Mouse (Mus musculus) layer of hippocampus, postnatal 14 days (tissue): ENCODE measurements around the gene Irf9. TPM values are rescaled to one million over a fixed set of nuclear protein-coding genes. Genes with fewer than 3 reads are reported as not detected.

Source experiments
- DNase-seq, 2 experiments: peaks; one replicate each; pipeline ENCODE4 v3.0.0; 2021 to 2022; ENCODE audit warnings: low spot score in 2 of 2, mixed read lengths in 1 of 2
- long read RNA-seq, 2 experiments: library from polyadenylated mRNA; stranded (forward); transcript quantifications; one replicate each; pipeline ENCODE4 v2.0.0; 2021
- total RNA-seq, 2 experiments: library from RNA; stranded (reverse); gene quantifications; 2 replicates each; pipeline ENCODE4 v1.2.3; 2021

Gene Irf9
- 1 to 10 TPM; 8.2 to 8.5 TPM for total RNA-seq
- long read RNA-seq, experiment 1, partial matches to known transcripts = 2 of 7 reads
- long read RNA-seq, experiment 1, other reads (novel, unspliced or antisense) = 1 of 7 reads
- long read RNA-seq, experiment 2, partial matches to known transcripts = 2 of 8 reads
- long read RNA-seq, experiment 2, other reads (novel, unspliced or antisense) = 1 of 8 reads

DNA sequence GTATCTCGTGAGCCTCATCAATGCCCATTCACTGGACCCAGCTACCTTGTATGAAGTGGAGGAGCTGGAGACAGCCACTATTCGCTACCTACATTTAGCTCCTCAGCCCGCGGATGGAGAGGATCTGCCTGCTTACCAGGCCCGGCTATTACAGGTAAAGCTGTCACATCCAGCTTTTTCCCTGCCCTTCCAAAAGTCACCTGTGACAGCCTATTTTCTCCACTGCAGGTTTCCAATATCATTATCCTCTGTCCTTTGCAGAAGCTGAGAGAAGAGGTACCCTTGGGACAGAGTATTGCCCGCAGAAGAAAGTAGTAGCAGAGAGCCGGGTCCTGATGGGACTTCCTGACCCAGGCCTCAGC is at the start of gene Irf9:
Irf9 (plus strand) TSS at position 301 of the 362 bp plus-strand sequence.
- no peak for DNase-seq

DNA sequence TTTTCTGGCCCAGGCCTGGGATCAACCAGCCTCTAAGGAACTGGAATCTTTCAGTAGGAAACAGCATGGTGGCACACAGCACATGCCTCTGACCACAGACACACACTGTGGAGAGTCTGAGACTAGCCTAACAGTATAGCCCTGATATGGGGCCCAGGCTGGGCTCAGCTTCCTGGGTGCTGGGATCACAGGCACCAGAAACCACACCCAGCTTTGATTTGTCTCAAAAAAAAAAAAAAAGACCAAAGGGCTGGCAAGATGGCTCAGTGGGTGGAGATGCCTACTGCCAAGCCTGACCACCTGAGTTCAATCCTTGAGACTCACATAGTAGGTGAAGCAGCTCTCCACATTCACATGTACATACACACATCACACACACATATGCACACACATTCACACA is 48.7 kb upstream of the Irf9 start:
- no peak for DNase-seq

DNA sequence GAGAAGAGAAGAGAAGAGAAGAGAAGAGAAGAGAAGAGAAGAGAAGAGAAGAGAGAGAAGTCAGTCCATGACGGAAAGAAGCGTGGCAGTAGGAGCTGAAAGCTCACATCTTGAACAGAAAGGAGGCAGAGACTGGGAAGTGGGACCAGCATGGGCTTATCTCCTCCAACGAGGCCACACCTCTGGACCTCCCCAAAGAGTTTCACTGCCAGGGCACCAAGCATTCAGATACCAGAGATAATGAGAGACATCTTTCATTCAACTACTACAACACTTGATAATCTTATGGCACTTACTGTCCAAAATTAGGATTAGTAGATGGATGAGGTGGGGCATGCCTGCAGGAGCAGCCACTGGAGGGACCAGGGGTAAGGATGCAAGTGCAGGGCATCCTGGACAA is 47.6 kb upstream of the Irf9 start:
- DNase-seq = no peak

DNA sequence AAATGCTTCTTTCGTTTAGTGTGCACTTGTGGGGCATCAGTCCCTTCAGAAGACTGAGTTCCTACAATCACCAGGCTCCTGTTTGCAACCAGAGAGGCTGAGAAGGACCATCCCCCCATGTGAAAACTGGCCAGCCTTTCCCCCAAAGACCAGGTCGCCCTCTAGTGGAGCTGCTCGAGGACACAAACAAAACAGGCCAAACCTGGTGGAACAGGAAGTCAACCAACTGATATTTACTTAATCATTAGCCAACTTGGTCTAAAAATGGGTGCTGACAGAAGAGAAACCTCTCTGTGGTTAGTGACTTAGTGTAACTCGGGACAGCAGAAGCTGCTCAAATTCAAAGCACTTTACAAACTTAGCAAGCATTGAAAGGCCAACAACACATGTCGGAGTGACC is 46.4 kb upstream of the Irf9 start:
- DNase-seq = peak; percentile 70 to 79

DNA sequence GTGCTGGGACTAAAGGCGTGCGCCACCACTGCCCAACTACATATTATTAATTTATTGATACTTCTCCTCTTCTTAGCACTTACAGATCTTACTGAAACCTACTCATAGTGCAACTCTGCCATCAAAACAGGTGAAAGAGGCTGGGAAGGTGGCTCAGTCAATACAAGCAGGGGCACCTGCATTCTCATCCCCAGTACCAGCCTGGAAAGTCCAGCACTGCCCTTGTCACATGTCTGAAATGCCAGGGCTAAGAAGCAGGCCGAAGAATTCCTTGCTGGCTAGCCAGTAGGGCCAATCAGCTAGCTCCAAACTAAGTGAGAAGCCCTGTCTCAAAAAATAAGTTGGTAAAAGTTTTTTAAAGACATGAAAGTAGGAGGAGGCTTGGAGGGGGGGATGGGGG is 45.8 kb upstream of the Irf9 start:
- DNase-seq = no peak

DNA sequence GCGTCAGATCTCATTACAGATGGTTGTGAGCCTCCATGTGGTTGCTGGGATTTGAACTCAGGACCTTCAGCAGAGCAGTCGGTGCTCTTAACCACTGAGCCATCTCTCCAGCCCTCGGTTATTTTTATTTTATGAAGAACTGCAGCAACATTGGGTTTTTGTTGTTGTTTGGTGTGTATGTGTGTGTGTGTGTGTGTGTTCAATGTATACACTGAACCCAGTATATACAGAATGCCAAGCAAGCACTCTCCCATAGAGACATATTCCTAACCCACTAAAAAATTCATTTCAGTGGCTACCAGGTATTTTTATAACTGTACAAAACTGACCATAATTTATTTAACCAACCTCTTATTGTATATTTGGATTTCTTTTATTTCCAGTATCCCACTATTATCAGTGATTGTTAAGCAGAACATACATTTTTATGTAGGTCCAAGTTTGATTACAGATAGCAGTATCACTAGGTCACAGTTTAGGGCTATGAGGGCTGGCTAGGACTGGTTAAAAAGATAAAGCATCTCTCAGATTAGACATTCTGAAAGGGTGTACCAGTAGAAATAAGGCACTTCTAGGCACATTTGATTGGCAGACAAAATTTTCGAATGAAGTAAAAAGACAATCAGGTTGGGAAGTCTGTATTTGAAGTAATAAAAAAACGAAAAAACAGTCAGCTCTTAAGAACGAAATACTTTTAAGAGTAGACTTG is 44.5 kb upstream of the Irf9 start:
- no peak for DNase-seq

DNA sequence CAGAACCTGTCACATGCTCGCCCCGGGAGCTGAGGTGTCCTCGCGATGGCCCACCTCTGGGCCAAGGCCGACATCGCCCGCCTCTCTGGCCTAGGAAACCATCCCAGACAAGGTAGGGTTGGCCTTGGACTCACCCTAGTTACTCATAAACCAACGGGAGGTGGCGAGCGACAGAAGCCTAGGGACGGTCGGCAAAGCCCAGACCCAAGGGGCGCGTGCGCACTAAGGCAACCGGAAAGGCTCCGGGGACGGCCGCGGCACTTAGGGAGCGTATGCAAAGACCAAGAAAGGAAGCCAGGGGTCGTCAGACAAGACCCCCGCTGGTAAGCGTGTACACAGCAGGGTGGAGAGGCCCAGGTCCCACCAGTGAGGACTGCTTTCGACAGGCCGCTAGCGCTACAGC is 43.6 kb upstream of the Irf9 start, which contains the start of gene Dcaf11:
Dcaf11 (plus strand) TSS at position 208 of the 403 bp plus-strand sequence.
- peak; percentile 87 to 93 for DNase-seq

DNA sequence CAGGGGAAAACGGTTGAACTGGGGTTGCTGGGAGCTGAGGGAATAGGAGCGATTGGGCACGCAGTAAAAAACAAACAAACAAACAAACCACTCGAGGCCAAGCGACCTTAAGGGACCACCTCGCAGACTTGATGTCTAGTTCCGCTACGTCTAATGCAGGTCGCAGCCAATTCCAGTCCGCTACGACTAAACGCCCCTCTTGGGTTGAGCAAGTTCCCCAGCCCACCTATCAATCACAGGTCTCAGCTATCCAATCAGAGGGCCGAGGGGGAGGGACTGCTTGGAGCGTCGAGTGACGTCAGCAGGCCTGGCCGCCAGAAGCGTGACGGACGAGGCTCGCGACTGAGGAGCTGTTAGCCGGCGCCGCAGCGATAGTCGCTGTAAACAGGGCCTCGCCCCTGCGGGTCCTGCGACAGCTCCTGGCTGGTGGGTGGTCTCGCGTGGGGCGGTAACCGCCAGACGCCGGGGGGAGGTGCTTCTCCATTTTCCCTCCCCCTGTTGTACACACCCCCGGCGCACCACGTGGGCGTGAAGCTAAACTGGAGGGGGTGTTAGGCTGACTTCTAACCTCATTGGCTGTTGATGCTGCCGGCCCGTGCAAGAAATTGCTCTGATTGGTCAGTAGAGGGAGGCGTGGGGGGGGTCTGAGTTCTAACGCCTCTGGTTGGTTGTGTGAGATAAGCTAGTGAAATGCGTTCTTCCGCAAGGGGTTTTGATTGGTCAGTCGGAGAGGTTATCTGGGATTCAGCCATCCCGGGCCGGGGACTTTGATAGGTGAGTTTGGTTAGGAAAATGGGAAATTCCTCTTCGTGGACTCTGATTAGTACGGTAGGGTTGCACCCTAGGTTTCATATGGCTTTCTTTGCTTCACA is 42.9 kb upstream of the Irf9 start, which contains the start of gene A730061H03Rik:
A730061H03Rik (minus strand) TSS at position 205 of the 872 bp plus-strand sequence.
- DNase-seq = peak; percentile 98 to 99

DNA sequence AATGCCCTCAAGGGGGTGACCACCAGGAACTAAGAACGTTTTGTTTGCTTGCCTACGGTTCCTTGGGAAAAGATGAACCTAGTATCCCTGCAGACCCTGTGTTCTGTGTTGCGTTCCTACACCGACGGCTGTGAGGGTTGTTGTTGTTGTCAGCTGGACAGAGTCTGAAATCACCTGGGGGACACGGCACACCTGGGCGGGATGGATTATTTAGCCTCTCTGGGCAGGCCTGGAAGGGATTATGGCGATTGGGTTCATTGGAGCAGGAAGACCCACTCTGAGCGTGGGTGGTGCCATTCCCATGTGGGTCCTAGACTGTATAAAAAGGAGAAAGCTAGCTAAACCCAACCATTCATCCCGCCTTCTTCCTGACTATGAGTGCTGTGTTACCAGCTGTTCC is 41.5 kb upstream of the Irf9 start:
- no peak for DNase-seq

DNA sequence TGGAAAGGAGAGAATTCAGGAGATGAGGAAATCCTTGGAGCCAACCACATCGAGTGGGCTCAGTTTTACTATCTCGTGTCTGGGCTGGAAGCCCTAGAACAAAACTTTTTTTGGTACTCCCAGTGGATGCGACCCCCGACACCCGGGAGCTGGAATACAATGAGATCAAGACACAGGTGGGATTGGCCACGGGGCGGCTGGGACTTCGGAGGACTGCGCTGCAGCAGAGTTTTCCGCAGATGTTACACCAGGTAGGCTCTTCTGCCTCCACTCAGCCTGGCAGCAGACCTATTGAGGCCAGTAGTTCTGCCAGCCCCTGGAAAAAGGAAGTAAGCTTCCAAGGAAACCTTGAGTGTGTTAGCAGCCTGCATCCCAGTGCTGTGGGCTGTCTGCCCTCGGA is 40.1 kb upstream of the Irf9 start:
- no peak for DNase-seq

DNA sequence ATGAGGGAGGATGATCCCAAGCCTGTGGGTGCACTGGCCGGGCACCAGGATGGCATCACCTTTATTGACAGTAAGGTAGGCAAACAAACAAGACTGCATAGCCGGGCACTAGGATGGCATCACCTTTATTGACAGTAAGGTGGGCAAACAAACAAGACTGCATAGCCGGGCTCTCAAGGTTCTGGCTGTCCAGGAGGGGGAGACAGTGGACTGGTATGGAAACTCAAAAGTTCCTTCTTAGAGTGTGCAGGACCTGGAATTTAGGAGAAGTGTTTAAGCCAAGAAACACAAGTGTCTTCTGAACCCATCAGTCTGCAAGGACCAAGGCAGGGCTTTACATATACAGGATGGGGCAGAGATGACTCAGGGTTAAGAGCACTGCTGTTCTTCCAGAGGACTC is 37.6 kb upstream of the Irf9 start:
- no peak for DNase-seq

DNA sequence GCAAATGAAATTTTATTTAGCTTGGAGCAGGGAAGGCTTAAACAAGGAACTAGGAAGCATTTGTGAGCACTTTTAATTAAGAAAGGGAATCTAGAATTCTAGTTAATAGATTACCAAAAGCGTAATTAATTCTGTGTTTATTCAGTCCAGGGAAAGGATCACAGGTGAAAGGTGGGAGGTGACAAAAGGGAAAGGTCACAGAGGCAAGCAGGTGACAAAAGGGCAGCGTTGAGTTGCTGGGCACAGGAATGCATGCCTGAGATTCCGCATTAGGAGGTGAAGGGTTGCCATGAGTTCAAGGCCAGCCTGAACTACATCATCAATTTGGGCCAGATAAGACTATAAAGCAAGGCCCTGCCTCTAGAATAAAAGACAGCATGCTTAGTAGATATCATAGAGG is 35.9 kb upstream of the Irf9 start:
- no peak for DNase-seq

DNA sequence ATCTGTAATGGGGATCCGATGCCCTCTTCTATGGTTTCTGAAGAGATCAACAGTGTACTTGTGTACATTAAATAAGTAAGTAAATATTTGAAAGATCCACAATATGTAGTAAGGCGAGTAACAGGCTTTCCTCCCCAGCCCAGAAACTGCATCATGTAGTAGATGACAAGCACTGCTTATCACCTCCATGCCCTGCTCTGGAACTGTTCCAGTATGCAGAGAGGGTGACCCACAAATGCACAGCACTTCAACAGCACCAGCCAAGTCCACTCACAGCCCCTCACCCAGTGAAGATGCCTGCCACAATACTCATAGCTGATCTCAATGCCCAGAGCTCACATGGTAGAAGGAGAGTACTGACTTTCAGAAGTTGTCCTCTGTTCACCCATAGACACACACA is 32.8 kb upstream of the Irf9 start:
- DNase-seq = no peak

DNA sequence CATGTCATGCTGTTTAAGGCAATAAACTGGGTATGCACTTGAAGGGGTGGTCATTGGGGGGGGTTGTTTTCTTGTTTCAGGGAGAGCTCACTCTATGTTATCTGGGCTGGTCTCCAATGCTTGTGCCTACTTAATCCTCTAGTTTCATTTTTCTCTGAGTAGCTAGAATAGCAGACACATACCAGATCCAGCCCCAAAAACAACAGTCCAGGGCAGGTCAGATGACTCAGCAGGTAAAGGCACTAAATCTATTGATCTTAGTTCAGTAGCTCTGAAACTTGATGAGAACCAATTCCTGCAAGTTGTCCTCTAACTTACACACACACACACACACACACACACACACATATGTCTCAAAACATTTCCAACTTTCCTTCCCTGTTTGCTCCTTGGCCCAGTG is 31.6 kb upstream of the Irf9 start:
- DNase-seq = no peak

DNA sequence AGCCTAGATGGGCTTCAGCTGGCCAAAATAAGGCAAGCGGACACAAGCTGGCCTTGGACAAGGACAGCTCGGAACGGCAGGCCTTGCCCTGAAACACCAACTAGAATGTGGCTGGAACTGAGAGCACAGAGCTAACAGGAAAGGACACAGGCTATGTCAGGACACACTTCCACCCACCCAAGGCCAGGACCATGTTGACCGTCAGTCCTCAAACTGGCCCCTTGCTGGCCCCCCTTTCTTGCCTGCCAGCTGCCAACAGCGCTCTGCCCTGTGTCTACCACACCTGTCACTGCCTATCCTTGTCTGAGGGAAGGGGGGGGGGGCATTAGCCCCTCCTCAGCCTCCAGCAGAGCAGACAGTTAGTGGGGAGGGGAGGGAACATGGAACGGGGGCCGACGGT is 28.1 kb upstream of the Irf9 start, which contains the start of gene Fitm1:
Fitm1 (plus strand) TSS at position 316 of the 400 bp plus-strand sequence.
- DNase-seq = no peak

DNA sequence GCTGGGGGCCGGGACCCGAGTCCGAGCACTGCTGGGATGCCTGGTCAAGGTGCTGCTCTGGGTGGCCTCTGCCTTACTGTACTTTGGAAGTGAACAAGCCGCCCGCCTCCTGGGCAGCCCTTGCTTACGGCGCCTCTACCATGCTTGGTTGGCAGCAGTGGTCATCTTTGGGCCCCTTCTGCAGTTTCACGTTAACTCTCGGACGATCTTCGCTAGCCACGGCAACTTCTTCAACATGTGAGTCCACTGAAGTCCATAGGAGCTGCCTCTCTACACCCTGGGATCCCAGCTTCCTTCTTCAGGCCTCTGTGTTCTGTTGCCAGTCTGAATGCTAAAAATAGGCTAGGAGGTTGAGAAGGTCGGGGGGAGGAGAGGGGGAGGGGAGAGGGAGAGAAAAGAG is 27.7 kb upstream of the Irf9 start:
- DNase-seq = no peak

DNA sequence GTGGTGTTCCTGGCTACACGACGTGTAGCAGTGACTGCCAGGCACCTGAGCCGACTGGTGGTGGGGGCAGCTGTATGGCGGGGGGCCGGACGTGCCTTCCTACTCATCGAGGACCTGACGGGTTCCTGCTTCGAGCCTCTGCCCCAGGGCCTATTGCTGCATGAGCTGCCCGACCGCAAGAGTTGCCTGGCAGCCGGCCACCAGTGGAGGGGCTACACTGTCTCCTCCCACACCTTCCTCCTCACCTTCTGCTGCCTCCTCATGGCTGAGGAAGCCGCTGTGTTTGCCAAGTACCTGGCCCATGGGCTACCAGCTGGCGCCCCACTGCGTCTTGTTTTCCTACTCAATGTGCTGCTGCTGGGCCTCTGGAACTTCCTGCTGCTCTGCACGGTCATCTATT is 27.0 kb upstream of the Irf9 start:
- DNase-seq = no peak

DNA sequence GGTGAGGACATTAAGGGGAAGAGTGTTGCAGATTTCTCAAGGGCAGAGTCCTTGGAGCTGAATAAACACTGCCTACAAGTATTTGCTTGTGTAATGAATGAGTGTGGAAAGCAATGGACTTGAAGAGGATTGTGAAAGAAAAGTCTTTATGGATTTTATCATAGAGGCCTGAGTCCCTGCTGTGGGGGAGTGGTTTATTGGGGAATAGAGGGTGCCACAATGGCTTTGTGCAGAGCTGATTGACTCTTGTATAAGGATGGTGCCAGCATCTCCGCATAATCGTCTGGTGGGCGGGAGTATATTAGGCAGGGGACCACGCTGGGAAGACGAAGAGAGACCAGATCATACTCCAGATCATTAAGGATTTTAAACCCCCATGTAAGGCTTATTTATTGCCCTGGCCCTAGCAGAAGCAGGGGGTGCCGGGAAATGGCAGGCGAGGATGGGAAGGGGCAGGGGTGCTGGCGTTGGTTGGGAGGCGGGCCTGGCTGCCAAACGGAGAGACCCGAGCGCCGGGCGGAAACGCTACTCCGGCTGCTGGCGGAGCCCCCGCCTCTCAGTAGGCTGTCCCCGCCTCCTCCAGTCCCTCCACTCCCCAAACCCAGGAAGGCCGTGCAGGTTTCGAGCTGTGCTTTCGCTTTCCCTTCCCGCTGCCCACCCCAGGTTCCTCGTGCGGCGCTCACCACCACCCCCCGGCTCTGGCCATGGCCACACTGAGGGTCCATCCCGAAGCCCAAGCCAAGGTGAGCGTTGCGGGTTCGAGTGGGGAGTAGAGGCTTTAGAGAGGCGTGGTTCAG is 25.3 kb upstream of the Irf9 start, which contains the start of gene Psme1:
Psme1 (plus strand) TSS at position 253 of the 797 bp plus-strand sequence.
- peak; percentile 76 to 78 for DNase-seq

DNA sequence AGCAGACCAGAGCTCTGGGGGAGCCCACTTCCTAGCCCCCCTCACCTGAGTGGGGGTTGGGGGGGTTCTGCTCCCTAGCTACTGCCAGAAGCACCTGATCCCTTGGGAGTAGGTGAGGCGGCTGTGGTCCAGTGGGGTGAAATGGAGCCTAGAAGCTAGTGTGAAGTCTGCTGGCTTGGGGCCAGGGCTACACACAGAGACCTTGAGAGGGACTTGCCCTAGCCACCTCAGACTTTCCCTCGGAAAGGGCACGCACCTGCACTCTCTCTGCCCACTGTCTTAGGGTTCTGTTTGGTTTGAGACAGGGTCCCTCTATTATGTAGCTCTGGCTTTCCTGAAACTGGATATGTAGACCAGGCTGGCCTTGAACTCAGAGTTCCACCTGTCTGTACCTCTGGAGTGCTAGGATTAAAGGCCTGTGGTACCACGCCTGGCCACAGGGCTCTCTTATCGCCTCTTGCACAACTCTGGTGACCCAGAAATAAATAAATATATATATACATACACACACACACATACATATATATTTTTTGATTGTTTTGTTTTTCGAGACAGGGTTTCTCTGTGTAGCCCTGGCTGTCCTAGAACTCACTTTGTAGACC is 24.6 kb upstream of the Irf9 start:
- no peak for DNase-seq
